Mouse (Mus musculus): ENCODE data around the gene Csrnp1. TPM values are rescaled to one million over a fixed set of nuclear protein-coding genes. Genes with fewer than 3 reads are reported as not detected.

Csrnp1 gene
- 8.6 TPM for polyA plus RNA-seq (2014; fragmentation: Illumina TruSeq; extraction: RNeasy Lipid Tissue Mini Kit (QIAGEN cat#74804); ENCODE audit: low read depth, low replicate concordance)

DNA sequence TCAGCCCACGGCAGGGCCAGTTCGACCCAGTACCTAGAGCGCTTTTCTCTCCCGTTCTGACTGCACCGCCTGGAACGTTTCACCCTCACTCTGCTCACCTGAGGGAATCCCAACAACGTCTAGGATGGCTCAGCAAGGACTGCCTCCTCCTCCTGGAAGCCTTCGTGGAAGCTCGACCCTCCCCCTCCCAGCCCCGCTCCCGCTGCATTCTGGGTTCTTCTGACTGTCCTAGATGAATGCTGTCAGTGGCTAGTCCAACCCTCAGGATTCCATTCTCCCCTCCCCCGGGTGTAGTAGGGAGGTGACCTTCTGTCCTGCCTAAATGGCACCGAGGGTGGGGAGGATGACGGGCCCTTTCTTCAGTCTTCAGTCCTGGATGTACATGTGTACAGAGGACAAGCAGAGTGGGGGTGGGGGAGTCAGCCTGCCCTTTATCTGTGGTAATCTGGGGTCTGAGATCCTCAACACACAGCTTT lies at the start of gene Csrnp1:
Gene Csrnp1, minus strand, starts transcription at position 123 of the 476 bp plus-strand sequence.

DNA sequence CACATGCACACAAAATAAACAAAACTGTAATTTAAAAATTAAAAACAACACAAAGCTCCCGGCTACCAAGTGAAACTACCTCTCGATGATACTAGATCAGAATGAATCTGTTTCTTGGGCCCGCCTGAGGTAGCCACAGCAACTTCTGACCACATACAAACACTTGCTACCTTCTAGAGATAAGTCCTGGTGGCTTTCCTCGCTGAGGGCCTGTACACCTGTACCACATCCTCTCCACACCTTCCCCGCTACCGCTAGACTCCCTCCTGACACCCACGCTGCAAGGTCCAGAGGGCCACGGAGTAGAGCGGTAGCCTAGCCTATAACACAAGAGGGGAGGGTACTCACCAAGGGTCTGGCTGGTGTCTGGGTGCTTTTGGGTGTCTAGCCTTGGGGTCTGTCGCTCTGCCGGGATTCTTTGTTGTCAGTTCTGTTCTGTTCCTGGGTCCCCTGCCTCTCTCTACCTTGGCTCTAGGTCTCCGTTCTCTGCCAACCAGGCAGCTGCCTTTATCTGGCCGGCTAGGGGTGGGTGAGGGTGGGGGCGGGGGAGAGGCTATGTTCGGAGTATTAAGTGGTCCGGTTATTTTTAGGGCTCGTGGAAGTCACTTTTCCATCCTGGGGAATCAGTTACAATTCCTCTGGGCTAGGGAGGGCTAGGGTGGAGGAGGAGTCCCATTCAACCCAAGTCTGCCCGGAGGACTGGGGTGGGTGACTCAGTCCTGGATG lies 38.8 kb upstream of the Csrnp1 start, which contains the start of gene Xirp1:
Gene Xirp1, minus strand, starts transcription at position 513 of the 726 bp plus-strand sequence.

GRCm38 (mm10) chr9:119937005-119937773 lies 47.3 kb downstream of the Csrnp1 start, which contains the start of the genes Gorasp1 and Ttc21a:
Gorasp1 (minus strand) TSS chr9:119937565.
Ttc21a (plus strand) TSS chr9:119937606.

Other genes starting within 250 kb of the Csrnp1 start
- gene Scn11a, start 159.2 kb downstream of the Csrnp1 start, polyA plus RNA-seq (2014; fragmentation: Illumina TruSeq; extraction: RNeasy Lipid Tissue Mini Kit (QIAGEN cat#74804); ENCODE audit: low read depth, low replicate concordance): not detected
- gene Wdr48, start 89.8 kb downstream of the Csrnp1 start, polyA plus RNA-seq (2014; fragmentation: Illumina TruSeq; extraction: RNeasy Lipid Tissue Mini Kit (QIAGEN cat#74804); ENCODE audit: low read depth, low replicate concordance): 36.3 TPM
- gene Gorasp1, start 47.1 kb downstream of the Csrnp1 start, polyA plus RNA-seq (2014; fragmentation: Illumina TruSeq; extraction: RNeasy Lipid Tissue Mini Kit (QIAGEN cat#74804); ENCODE audit: low read depth, low replicate concordance): 33.6 TPM
- gene Ttc21a, start 47.1 kb downstream of the Csrnp1 start, polyA plus RNA-seq (2014; fragmentation: Illumina TruSeq; extraction: RNeasy Lipid Tissue Mini Kit (QIAGEN cat#74804); ENCODE audit: low read depth, low replicate concordance): 6.3 TPM
- 0.25 TPM for gene Xirp1, start 38.9 kb upstream of the Csrnp1 start, polyA plus RNA-seq (2014; fragmentation: Illumina TruSeq; extraction: RNeasy Lipid Tissue Mini Kit (QIAGEN cat#74804); ENCODE audit: low read depth, low replicate concordance)
- gene Cx3cr1, start 85.2 kb upstream of the Csrnp1 start, polyA plus RNA-seq (2014; fragmentation: Illumina TruSeq; extraction: RNeasy Lipid Tissue Mini Kit (QIAGEN cat#74804); ENCODE audit: low read depth, low replicate concordance): 6.9 TPM
- not detected for gene Ccr8, start 107.5 kb upstream of the Csrnp1 start, polyA plus RNA-seq (2014; fragmentation: Illumina TruSeq; extraction: RNeasy Lipid Tissue Mini Kit (QIAGEN cat#74804); ENCODE audit: low read depth, low replicate concordance)
- gene Slc25a38, start 125.7 kb upstream of the Csrnp1 start, polyA plus RNA-seq (2014; fragmentation: Illumina TruSeq; extraction: RNeasy Lipid Tissue Mini Kit (QIAGEN cat#74804); ENCODE audit: low read depth, low replicate concordance): 23.7 TPM
- gene Rpsa, start 143.0 kb upstream of the Csrnp1 start, polyA plus RNA-seq (2014; fragmentation: Illumina TruSeq; extraction: RNeasy Lipid Tissue Mini Kit (QIAGEN cat#74804); ENCODE audit: low read depth, low replicate concordance): 1,283 TPM
- gene Mobp, start 165.0 kb upstream of the Csrnp1 start, polyA plus RNA-seq (2014; fragmentation: Illumina TruSeq; extraction: RNeasy Lipid Tissue Mini Kit (QIAGEN cat#74804); ENCODE audit: low read depth, low replicate concordance): 0.17 TPM

Data from adipose tissue, adult 10 weeks (tissue).